Mouse (Mus musculus): ENCODE measurements around the gene Haus8. TPM values are rescaled to one million over a fixed set of nuclear protein-coding genes. Genes with fewer than 3 reads are reported as not detected.
"Not testable (repeated sequence)": the region's sequence is repeated elsewhere in the genome, so short reads cannot be mapped to it uniquely, and the experiment has no call there.

Haus8 gene
- polyA plus RNA-seq, 1 experiment from 2014 or later = 67.6 TPM

GRCm38 (mm10) chr8:71291351-71291750 lies 18.6 kb upstream of the Haus8 start:
- Histone ChIP-seq H3K4me3 (ENCODE audit: low read depth, low read length) (no peak overlapping the region), H3K27me3 (ENCODE audit: control insufficient read depth, insufficient read depth, low read length) (no peaks in the 10 kb centered on the region), H3K27ac (ENCODE audit: low read depth, low read length) (no peak overlapping the region), H3K9ac (ENCODE audit: low read length) (no peak overlapping the region), H3K4me1 (ENCODE audit: control insufficient read depth, insufficient read depth, low read length) (no peaks in the 10 kb centered on the region), H3K9me3 (ENCODE audit: control insufficient read depth, low read length) (no peaks in the 10 kb centered on the region), H3K4me2 (ENCODE audit: low read depth) (no peak overlapping the region), H3K36me3 (ENCODE audit: control insufficient read depth, insufficient read depth, low read length) (peaks cover 6% of the 10 kb centered on the region; the same call in 1 of the 2 replicates)
- DNase-seq (ENCODE audit: low spot score) (no peak), ATAC-seq (ENCODE audit: insufficient read depth, low FRiP score, low TSS enrichment) (no peak)
- WGBS = 93% methylated on average over 6 of the region's 6 CpGs

GRCm38 (mm10) chr8:71290911-71291310 lies 18.2 kb upstream of the Haus8 start:
- Histone ChIP-seq H3K36me3 (ENCODE audit: control insufficient read depth, insufficient read depth, low read length) (peaks cover 6% of the 10 kb centered on the region; the same call in 1 of the 2 replicates), H3K4me2 (ENCODE audit: low read depth) (no peak overlapping the region), H3K27ac (ENCODE audit: low read depth, low read length) (no peak overlapping the region), H3K4me1 (ENCODE audit: control insufficient read depth, insufficient read depth, low read length) (no peaks in the 10 kb centered on the region), H3K4me3 (ENCODE audit: low read depth, low read length) (no peak overlapping the region), H3K9me3 (ENCODE audit: control insufficient read depth, low read length) (no peaks in the 10 kb centered on the region), H3K9ac (ENCODE audit: low read length) (no peak overlapping the region), H3K27me3 (ENCODE audit: control insufficient read depth, insufficient read depth, low read length) (no peaks in the 10 kb centered on the region)
- no peak for ATAC-seq (ENCODE audit: insufficient read depth, low FRiP score, low TSS enrichment)
- 97% methylated on average over 10 of the region's 10 CpGs for WGBS
- no peak for DNase-seq (ENCODE audit: low spot score)

GRCm38 (mm10) chr8:71290211-71290610 lies 17.5 kb upstream of the Haus8 start:
- Histone ChIP-seq H3K9ac (ENCODE audit: low read length) (no peak overlapping the region), H3K4me1 (ENCODE audit: control insufficient read depth, insufficient read depth, low read length) (no peaks in the 10 kb centered on the region), H3K4me3 (ENCODE audit: low read depth, low read length) (no peak overlapping the region), H3K27ac (ENCODE audit: low read depth, low read length) (no peak overlapping the region), H3K4me2 (ENCODE audit: low read depth) (no peak overlapping the region), H3K9me3 (ENCODE audit: control insufficient read depth, low read length) (no peaks in the 10 kb centered on the region), H3K36me3 (ENCODE audit: control insufficient read depth, insufficient read depth, low read length) (peaks cover 6% of the 10 kb centered on the region; the same call in 1 of the 2 replicates), H3K27me3 (ENCODE audit: control insufficient read depth, insufficient read depth, low read length) (no peaks in the 10 kb centered on the region)
- DNase-seq (ENCODE audit: low spot score) = no peak
- no peak for ATAC-seq (ENCODE audit: insufficient read depth, low FRiP score, low TSS enrichment)
- 96% methylated on average over 21 of the region's 21 CpGs for WGBS

GRCm38 (mm10) chr8:71289098-71289497 lies 16.4 kb upstream of the Haus8 start:
- DNase-seq (ENCODE audit: low spot score) (no peak), ATAC-seq (ENCODE audit: insufficient read depth, low FRiP score, low TSS enrichment) (no peak)
- Histone ChIP-seq H3K4me2 (ENCODE audit: low read depth) (no peak overlapping the region), H3K9me3 (ENCODE audit: control insufficient read depth, low read length) (no peaks in the 10 kb centered on the region), H3K27ac (ENCODE audit: low read depth, low read length) (no peak overlapping the region), H3K9ac (ENCODE audit: low read length) (no peak overlapping the region), H3K4me3 (ENCODE audit: low read depth, low read length) (no peak overlapping the region), H3K36me3 (ENCODE audit: control insufficient read depth, insufficient read depth, low read length) (peaks cover 6% of the 10 kb centered on the region; the same call in 1 of the 2 replicates), H3K4me1 (ENCODE audit: control insufficient read depth, insufficient read depth, low read length) (no peaks in the 10 kb centered on the region), H3K27me3 (ENCODE audit: control insufficient read depth, insufficient read depth, low read length) (no peaks in the 10 kb centered on the region)
- WGBS = 84% methylated on average over 7 of the region's 7 CpGs

- DNase-seq (ENCODE audit: low spot score) (no peak), ATAC-seq (ENCODE audit: insufficient read depth, low FRiP score, low TSS enrichment) (no peak)
- Histone ChIP-seq H3K4me2 (ENCODE audit: low read depth) (no peak overlapping the region), H3K4me1 (ENCODE audit: control insufficient read depth, insufficient read depth, low read length) (no peaks in the 10 kb centered on the region), H3K4me3 (ENCODE audit: low read depth, low read length) (no peak overlapping the region), H3K36me3 (ENCODE audit: control insufficient read depth, insufficient read depth, low read length) (peaks cover 6% of the 10 kb centered on the region; the same call in 1 of the 2 replicates), H3K9ac (ENCODE audit: low read length) (no peak overlapping the region), H3K9me3 (ENCODE audit: control insufficient read depth, low read length) (no peaks in the 10 kb centered on the region), H3K27me3 (ENCODE audit: control insufficient read depth, insufficient read depth, low read length) (no peaks in the 10 kb centered on the region), H3K27ac (ENCODE audit: low read depth, low read length) (no peak overlapping the region)
- 64% methylated on average over 3 of the region's 3 CpGs for WGBS
Measured at GRCm38 (mm10) chr8:71288441-71288949, 15.8 kb upstream of the Haus8 start.

- 80% methylated on average over 2 of the region's 2 CpGs for WGBS
- H3K27me3 ChIP-seq (ENCODE audit: control insufficient read depth, insufficient read depth, low read length); H3K9me3 ChIP-seq (ENCODE audit: control insufficient read depth, low read length); H3K27ac ChIP-seq (ENCODE audit: low read depth, low read length); H3K36me3 ChIP-seq (ENCODE audit: control insufficient read depth, insufficient read depth, low read length); DNase-seq (ENCODE audit: low spot score); H3K4me3 ChIP-seq (ENCODE audit: low read depth, low read length); H3K4me2 ChIP-seq (ENCODE audit: low read depth); H3K9ac ChIP-seq (ENCODE audit: low read length); H3K4me1 ChIP-seq (ENCODE audit: control insufficient read depth, insufficient read depth, low read length); ATAC-seq (ENCODE audit: insufficient read depth, low FRiP score, low TSS enrichment): not testable (repeated sequence)
Measured at GRCm38 (mm10) chr8:71286223-71286622, 13.5 kb upstream of the Haus8 start.

GRCm38 (mm10) chr8:71282621-71283020 lies 9.9 kb upstream of the Haus8 start:
- H3K36me3 ChIP-seq (ENCODE audit: control insufficient read depth, insufficient read depth, low read length) = no peaks in the 10 kb centered on the region
- no peak overlapping the region for H3K9ac ChIP-seq (ENCODE audit: low read length)
- H3K27ac ChIP-seq (ENCODE audit: low read depth, low read length) = no peak overlapping the region
- no peaks in the 10 kb centered on the region for H3K27me3 ChIP-seq (ENCODE audit: control insufficient read depth, insufficient read depth, low read length)
- DNase-seq (ENCODE audit: low spot score) (no peak), ATAC-seq (ENCODE audit: insufficient read depth, low FRiP score, low TSS enrichment) (no peak)
- H3K9me3 ChIP-seq (ENCODE audit: control insufficient read depth, low read length) = no peaks in the 10 kb centered on the region
- 81% methylated on average over 5 of the region's 5 CpGs for WGBS
- H3K4me1 ChIP-seq (ENCODE audit: control insufficient read depth, insufficient read depth, low read length) = no peaks in the 10 kb centered on the region
- no peak overlapping the region for H3K4me3 ChIP-seq (ENCODE audit: low read depth, low read length)
- H3K4me2 ChIP-seq (ENCODE audit: low read depth) = no peak overlapping the region

GRCm38 (mm10) chr8:71281731-71282130 lies 9.0 kb upstream of the Haus8 start:
- not testable (repeated sequence) for DNase-seq (ENCODE audit: low spot score); ATAC-seq (ENCODE audit: insufficient read depth, low FRiP score, low TSS enrichment); H3K4me1 ChIP-seq (ENCODE audit: control insufficient read depth, insufficient read depth, low read length); H3K36me3 ChIP-seq (ENCODE audit: control insufficient read depth, insufficient read depth, low read length); H3K27me3 ChIP-seq (ENCODE audit: control insufficient read depth, insufficient read depth, low read length); H3K4me3 ChIP-seq (ENCODE audit: low read depth, low read length); H3K4me2 ChIP-seq (ENCODE audit: low read depth); H3K27ac ChIP-seq (ENCODE audit: low read depth, low read length); H3K9ac ChIP-seq (ENCODE audit: low read length); H3K9me3 ChIP-seq (ENCODE audit: control insufficient read depth, low read length)
- 90% methylated on average over 1 of the region's 1 CpGs for WGBS

GRCm38 (mm10) chr8:71279409-71279808 lies 6.7 kb upstream of the Haus8 start:
- not testable (repeated sequence) for H3K27ac ChIP-seq (ENCODE audit: low read depth, low read length); H3K4me3 ChIP-seq (ENCODE audit: low read depth, low read length); H3K4me2 ChIP-seq (ENCODE audit: low read depth); ATAC-seq (ENCODE audit: insufficient read depth, low FRiP score, low TSS enrichment); H3K9ac ChIP-seq (ENCODE audit: low read length); H3K9me3 ChIP-seq (ENCODE audit: control insufficient read depth, low read length); H3K36me3 ChIP-seq (ENCODE audit: control insufficient read depth, insufficient read depth, low read length); DNase-seq (ENCODE audit: low spot score); H3K4me1 ChIP-seq (ENCODE audit: control insufficient read depth, insufficient read depth, low read length); H3K27me3 ChIP-seq (ENCODE audit: control insufficient read depth, insufficient read depth, low read length)
- WGBS = 83% methylated on average over 1 of the region's 1 CpGs

All from neural tube, embryonic 11.5 days (tissue).